Mouse (Mus musculus) MN1 (cell line): ENCODE data around the gene Mrpl34.

Experiments used
- DNase-seq: peaks from one replicate; pipeline ENCODE4 v3.0.0-alpha.2; 2016; ENCODE audit warnings: low spot score

The Mrpl34 gene

DNA sequence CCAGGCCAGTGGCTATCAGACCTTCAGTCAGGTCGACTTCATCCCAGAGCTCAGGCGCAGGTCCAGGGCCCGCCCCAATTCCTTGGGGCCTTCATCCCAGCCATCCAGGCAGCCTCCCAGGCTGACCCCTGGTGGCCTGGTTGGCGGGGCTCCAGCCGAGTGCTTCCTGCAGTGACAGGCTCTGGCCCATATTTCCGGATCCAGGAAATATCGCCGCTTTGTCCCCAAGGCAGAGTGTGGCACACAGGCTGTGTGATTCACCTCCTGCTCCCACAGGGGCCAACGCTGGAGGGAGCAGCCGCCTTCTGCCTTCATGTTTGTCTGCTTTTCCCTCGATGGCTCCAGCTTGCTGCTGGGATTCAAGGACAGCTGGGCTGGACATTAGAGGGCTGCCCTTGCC, 31.7 kb downstream of the Mrpl34 start:
- peak; percentile 97 for DNase-seq

- DNase-seq = no peak
Observed at GRCm38 (mm10) chr8:71497077-71497645, 32.4 kb downstream of the Mrpl34 start.

GRCm38 (mm10) chr8:71497881-71498501, 33.2 kb downstream of the Mrpl34 start:
- peak; percentile 93 for DNase-seq

- no peak for DNase-seq
Observed at GRCm38 (mm10) chr8:71498816-71499690, 34.3 kb downstream of the Mrpl34 start.

DNA sequence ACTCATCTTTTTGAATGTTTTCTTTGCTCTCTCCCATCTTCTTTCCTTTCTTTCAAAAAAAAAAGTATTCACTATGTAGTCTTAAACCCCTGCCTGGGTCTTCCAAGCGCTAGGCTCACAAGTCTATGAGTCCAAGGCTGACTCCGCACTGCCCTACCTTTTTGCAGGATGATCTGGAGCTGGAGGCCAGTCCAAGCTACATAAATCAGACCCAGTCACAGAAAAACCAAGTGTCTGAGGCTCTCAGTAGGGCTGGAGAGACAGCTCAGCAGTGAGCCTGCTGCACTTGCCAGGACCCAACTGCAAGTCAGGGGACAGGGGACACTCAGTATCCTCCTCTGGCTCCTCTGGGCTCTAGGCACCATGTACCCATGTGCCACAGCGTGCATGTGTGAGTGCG, 39.6 kb downstream of the Mrpl34 start:
- DNase-seq = no peak

DNA sequence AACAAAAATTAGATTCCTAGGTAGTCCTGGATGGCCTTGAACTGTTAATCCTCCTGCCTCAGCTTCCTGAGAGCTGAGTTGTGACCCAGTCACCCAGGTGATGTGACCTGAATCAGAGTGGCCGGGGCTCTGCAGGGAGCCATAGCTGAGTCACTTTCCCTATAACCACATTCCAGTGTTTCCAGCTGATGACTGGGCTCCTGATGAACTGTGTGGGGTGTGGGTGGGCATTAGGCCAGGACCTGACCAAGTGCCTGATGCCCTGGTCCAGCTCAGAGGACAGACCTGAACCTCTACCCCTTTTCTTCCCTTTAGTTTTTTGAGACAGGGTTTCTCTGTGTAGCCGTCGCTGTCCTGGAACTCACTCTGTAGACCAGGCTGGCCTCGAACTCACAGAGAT, 40.6 kb downstream of the Mrpl34 start:
- no peak for DNase-seq

- DNase-seq = peak; percentile 68
Observed at GRCm38 (mm10) chr8:71505979-71506378, 41.2 kb downstream of the Mrpl34 start.

- DNase-seq = peak; percentile 85
Observed at GRCm38 (mm10) chr8:71507589-71508104, 42.9 kb downstream of the Mrpl34 start.

DNA sequence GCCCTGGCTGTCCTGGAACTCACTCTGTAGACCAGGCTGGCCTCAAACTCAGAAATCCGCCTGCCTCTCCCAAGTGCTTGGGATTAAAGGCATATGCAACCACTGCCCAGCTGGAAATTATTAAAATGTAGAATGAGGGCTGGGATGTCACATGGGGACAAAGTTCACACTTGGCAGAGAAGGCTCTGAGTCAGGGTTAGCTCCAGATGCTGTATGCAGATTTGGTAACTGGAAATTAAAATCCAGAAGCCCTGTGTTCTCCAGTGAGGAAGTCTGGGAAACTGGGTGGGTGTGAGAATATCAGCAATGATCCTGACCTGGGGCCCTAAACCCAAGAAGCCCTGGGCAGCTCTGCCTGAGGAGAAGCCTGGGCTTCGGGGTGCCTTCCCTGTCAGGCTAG, 44.6 kb downstream of the Mrpl34 start:
- DNase-seq = peak; percentile 61

DNA sequence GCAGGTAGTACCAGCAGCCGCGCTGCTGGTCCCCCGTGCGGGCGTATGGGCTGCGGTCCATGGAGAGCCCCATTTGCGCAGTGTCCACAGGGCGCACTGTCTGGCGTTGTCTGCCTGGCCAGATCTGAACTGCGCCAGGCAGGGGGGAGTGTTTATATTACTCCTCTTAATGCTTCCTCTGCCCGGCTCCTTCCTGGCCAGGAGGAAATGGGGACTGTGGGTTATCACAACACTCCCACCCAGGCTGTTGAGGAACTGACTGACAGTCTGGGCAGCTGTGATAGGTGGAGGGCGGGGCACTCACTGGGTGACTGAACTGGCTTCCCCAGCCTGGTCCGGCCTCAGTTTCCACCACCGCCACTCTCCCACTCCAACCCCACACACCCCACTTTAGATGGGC, 46.9 kb downstream of the Mrpl34 start, which contains the start of gene Plvap:
Gene Plvap, minus strand, starts transcription at position 109 of the 400 bp plus-strand sequence.
- DNase-seq = no peak

- no peak for DNase-seq
Observed at GRCm38 (mm10) chr8:71513018-71513754, 48.4 kb downstream of the Mrpl34 start.

DNA sequence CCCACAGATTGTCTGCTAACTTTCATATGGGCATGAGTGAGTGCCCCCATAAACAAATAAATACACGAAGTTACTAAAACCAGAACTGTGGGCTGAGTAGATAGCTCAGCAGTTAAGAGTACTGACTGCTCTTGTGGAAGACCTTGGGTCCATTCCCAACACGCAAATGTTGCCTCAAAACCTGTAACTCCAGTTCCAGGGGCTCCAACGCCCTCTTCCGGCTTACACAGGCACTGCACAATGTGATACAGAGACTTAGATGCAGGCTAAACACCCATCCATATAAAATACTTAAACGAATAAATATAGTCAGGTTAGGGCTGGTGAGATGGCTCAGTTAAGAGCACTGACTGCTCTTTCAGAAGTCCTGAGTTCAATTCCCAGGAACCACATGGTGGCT, 50.3 kb downstream of the Mrpl34 start:
- DNase-seq = no peak
